Mouse (Mus musculus): Measurements from ENCODE around the gene Hivep3.

- TF ChIP-seq POLR2A (IDR thresholded peaks at IDR 0.05; ENCODE audit: insufficient read depth, low read depth, low read length): no peak
- no peak for TF ChIP-seq CTCF (IDR thresholded peaks at IDR 0.05)
- no peak for TF ChIP-seq EP300 (IDR thresholded peaks at IDR 0.05; ENCODE audit: insufficient read depth, low read depth, low read length)
These were observed 94.8 kb downstream of the Hivep3 start for GRCm38 (mm10) chr4:119828386-119828785.
